Mouse (Mus musculus) layer of hippocampus, adult 9-10 months (tissue): ENCODE results near the gene Six3.
A peak's percentile ranks its signal among the peaks of the same experiment; 100 is the strongest.

Source experiments
- DNase-seq: peaks from one replicate; pipeline ENCODE4 v3.0.0; 2022; ENCODE audit warnings: low spot score

Six3 gene

DNA sequence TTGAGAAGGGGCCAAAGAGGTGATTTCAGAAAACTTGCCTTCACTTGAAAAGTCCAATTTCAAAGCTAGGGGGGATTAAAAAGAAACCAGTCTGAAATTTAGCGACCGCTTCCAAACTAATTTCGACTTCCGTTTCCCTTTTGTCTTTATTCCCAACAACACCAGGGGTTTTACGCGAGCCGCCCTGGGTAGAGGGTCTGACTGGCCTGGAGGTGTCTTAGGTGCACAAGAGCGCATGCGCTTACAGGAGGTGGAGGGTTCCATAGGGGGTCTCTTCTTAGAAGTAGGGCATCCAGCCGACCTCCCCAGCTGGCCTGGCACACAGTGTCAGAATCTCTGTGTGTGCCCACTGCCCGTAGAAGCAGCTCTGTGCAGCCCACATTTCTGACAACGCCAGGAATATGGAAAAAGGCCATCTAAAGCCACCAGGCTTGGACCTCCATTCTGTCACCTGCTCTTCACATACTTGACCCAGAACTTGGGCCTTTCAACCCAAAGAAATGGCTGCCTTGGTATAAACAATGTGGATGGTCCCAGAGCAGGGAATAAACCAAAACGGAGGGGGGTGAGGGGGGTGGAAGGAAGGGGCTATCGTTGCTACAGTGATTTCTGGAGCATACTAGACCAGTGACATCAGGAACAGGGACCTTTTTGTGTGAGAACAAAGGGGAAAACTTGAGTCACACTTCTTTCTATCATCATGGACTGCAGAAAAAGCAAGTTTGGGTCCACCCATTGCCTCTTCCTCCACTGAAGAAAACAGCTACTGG lies 12.9 kb downstream of the Six3 start:
- no peak for DNase-seq

DNA sequence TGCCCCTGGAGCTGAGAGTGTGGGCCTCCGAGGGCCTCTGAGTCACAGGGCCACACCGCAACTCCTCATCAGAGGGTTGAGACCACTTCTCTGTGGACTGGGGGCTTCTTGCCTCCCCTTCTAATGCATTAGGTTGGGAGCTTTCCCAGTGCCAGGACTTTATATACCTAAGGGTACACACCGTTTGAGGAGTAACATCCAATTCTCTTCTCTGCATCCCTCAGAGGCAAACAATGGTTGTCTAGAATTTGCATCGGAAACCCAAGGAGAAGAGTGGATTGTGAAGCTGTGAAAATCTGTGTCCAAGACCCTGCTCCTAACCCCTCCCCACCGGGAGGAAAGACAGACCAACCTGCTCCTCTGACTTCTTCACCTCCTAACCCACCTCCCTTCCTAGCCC lies 14.3 kb downstream of the Six3 start:
- no peak for DNase-seq

DNA sequence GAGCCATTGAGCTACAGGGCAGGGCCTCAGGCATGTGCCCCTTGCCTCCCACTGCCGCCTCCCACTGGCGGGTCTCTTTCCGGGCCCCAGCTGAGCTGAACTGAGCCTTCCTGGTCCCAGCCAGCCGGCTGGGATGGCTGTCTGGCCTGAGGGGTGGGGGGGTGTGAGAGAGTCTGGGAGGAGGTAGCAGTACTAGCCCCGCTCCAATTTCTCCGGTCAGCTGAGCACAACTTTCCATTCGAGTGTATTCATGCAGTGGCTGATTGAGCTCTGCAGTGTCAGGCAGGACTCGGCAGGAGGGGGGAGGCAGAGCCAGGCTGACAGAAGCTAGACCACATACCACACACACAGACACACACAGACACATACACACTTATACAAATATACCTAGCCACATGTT lies 15.4 kb downstream of the Six3 start:
- DNase-seq = no peak

DNA sequence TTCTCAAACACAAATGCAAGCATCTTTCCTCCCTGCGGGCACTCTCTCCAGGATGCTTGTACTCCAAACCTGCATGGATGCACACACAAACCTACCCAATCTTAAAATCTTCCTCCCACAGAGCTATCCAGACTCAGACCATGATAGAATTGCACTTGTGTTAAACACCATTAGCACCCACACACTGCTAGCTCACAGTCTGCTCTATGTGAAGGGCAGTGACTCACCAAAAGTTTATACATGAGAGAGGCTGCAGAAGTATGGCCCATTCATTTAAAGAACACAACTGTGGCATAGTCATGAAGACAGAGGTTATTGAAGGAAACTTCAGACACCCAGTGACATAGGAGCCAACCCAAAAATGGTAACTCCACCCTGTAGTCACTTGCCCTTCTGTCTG lies 16.0 kb downstream of the Six3 start:
- DNase-seq = no peak

- DNase-seq = no peak
Observed at GRCm38 (mm10) chr17:85630296-85631050, 17.1 kb downstream of the Six3 start.

- no peak for DNase-seq
Observed at GRCm38 (mm10) chr17:85631106-85631505, 17.7 kb downstream of the Six3 start.

- peak; percentile 55 for DNase-seq
Observed at GRCm38 (mm10) chr17:85633619-85634018, 20.2 kb downstream of the Six3 start.

- no peak for DNase-seq
Observed at GRCm38 (mm10) chr17:85637876-85638275, 24.5 kb downstream of the Six3 start.

DNA sequence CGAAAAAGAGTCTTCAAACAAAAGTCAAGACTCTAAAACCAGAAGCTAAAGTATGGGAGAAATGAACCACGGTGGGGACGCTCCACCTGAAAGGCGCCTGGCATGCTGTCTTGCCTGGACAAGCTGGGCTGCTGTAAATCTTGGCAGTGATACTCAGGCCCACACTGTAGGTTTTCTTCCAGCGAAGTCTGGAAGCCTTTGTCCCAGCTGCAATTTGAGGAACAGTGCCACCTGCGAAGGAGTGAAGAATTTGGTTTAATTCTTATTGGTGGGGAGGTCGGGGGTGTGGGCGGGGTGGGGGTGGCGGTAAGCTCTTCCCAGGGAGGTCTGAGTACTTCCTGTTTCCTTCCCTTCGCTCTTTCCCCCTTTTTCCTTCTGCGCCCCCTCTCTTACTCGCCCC lies 31.9 kb downstream of the Six3 start:
- DNase-seq = no peak

DNA sequence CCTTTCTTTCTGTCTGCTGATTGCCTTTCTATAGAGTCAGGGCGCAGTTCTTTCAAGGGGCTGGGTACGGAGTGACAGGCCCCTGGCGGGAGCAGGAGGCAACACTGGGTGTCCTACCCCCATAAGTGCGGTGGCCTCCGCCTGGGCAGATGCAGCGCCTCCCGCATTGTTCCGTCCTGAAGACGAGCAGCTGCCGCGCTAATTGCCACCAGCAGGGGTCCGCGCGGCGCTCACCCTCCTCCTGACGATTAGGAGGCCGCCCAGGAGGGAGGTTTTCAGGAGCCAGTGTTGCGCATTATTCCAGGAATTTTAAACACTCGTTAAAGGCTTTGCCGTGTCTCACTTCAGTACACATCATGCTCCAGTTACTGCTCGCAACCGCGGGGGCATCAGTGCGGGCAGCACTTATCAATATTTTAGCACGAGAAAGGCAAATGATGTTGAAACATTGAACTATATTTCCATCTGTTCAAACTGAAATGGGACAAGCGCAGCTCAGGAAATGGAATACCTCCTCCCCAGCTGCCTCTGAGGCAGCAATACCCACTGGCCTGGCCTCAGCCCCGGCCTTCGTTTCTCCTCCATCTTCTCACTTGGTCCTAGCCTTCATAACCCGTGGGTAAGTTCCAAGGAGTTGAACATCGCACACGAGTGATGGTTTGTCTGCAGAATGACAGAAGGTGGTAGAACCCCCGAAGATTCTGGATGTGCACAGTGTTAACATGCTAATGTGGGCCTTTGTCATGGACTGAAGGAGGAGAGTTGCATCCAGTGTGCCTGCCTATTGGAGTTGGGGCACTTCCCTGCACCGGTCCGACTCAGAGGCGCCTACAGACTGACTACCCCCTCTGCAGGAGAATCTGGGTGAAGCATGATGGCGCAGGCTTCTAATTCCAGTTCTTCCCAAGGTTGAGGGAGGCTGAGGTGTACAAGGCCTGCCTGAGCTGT lies 32.6 kb downstream of the Six3 start:
- no peak for DNase-seq

DNA sequence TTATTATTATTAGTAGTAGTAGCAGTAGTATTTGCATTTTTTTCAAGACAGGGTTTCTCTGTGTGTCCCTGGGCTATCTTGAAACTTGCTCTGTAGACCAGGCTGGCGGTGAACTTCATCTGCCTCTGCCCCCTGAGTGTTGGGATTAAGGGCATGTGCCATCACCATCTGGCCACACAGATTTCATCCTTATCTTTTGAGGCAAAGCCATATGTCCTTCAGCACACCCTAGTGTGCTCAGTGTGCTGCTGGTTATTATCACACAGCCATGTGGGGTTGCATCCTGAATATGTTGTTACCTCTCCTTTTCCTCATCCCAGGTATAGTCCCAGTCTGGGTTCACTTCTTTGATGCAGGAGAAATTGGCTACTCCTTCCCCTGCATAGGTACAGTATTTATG lies 46.6 kb downstream of the Six3 start:
- DNase-seq = no peak

DNA sequence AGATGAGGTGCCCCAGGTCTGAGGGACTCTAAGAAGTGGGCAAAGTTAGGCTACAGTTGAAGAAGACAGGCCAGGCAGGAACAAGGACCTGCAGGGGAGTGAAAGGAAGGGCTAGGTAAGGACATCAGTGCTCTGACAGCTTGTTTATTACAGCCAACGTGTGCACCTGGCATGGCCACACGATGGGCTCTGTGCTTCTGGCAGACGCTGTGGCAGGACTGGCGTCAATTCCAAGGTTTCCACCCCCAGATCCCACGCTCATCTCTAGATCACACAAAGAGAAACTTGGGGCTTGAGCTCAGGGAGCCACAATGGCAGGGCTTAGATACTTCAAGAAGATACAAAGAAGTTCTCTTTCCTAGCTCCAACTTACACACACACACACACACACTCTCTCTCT lies 48.1 kb downstream of the Six3 start:
- no peak for DNase-seq

DNA sequence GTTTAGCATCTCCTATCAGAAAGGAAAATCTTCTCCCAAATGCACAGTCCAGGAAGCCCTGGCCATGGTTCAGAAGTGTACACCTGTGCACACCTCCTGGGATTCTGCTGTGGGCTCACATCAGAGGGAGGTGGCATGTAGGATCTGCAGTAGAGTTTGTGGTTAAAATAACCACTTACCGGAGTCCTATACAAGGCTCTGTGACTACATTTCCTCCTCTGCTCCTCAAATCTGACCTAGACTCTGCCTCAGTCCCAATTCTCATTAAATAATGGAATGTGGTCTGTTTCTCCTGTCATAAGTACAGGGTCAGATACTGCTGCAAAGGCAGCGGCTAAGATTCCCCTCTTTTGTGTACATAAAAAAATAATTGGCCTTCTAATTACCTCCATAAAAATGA lies 50.8 kb downstream of the Six3 start:
- DNase-seq = no peak

- peak; percentile 32 for DNase-seq
Observed at GRCm38 (mm10) chr17:85664618-85665320, 51.4 kb downstream of the Six3 start.
